Mouse (Mus musculus): ENCODE results near the gene Srebf2.

Srebf2 gene

DNA sequence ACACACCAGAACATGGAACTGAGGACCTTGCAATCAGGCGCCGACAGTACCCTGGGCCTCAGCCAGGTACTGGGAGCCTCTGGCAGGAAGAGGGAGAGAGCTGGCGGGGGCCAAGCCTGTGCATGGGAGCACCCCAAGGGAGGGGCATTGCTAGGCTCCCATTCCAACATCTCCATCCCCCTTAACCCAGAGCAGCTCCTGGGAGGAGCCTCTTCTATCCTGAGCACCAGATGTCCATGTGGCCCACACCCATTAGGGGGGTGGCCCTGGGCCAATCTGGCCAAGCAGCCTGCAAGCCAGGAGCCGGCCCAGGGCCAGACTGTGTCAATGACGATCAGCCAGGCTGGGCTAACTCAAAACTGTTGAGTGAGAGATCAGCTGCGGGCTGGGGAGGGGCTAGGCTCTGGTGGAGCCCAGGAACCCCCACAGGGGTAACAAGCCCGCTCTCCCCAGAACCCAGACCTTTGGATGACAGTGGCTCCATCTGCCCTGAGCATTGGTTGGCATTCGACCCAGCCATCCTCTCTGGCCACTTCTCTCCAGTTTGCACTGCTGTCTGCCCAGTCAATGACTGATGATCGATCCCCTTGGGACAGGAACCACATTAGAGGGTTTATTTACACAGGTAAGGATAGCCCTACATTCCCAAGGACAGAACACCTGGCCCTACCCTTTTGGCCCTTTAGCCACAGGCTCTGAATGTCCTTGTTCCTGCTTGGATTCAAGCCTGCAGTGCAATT, 59.6 kb downstream of the Srebf2 start:
- in situ Hi-C loops (cut with MboI, MseI): no loop called here

DNA sequence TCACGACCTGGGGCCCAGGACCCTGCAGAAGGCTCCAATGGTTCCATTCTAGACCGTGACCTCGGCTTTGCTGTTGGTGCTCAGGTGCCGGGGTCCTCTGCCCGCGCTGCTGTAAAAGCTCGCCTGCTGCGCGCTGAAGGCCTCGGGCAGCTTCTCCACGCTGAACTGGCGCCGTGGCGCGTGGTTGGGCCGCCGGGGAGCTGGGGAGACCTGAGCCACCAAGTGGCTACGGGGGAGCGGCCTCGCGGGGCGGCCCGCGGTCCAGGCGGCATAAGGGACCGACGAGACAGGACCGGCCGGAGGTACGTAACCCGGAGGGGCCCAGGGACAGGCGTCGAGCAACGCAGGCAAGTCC, 60.1 kb downstream of the Srebf2 start:
- in situ Hi-C loops (cut with MboI, MseI): no loop called here

DNA sequence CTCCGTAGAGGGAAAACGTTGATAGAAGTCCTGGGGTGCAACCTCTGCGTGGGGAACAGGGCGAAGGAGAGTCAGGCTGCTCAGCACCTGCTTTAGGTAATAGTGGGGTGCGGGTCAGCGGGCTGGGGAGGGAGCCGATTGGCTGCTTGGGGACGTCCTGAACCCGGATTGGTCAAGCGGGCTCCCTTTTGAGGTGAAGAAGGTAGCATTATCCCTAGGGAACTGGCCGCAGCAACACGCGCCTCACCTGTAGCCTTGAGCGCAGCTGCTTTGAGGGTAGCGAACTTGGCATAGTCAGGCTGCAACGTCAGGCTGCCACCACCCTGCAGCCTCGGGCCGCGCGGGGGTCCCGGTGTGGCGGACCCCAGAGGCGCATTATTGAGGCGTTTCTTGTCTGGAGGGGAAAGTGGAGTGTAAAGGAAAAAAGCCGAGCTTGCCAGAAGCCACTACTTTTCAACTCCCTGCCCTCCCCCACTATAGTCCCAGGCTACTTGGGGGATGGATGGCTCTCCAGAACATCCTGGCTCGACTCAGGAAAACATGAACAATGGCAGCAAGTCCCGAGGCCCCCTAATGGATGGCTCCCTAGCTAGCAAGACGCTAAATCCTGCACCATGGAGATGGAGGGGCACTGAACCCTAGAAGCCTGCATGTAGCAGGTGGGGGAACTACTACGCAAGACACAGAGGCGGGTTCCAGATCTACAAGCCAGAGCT, 60.7 kb downstream of the Srebf2 start:
- in situ Hi-C loops (cut with MboI, MseI): no loop called here

DNA sequence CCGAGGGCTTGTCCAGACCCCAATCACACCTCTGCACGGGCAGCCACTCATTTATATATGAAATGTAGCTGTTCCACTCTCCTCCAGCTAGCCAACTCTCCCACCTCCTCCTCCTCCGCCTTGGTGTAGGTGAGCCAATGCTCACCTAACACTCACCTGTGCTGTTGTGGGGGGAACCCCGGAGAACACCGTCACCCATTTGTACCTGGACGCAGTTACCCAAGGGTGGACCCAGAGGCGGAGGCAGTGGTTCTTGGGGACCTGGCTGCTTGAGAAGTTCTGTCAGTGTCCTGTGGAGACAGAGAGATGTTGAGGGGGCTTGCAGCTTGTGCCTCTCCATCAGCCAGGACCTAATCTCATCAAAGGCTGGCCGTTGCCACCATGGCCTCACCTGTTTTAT, 61.3 kb downstream of the Srebf2 start:
- in situ Hi-C loops (cut with MboI, MseI): no loop called here

DNA sequence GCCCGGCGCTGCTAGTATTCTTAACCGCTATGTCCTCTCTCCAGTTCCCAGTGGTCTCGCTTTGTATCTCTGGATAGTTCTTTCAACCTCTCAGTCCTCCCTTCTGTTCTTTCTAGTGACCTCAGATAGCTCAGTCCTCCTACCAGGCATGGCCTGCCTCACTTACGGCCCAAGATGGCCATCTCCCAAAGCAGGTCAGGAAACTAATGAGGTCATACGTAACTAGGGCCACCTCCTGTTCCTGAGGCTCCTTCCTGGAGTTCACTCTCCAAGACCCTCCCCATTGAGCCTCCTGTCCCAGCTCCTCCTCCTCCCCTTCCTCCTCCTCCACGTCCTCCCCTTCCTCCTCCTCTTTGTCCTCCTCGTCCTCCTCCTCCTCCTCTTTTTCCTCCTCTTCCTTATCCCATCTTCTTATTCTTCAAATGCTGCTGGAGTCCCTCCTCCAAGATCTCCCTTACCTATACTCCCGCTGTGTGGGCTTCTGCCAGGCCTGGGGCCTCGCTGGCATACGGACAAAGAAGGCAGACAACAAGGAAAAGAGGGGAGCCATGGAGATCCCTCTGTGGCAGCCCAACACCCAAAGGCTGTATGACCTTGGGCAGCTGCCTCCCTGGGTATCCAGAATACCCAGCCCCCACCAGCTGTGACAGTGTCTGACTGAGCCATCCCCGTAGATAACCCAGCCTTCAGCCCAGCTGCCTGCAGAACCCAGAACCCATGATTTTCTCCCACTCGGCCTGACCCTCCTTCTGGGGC, 62.5 kb downstream of the Srebf2 start:
- in situ Hi-C loops (cut with MboI, MseI): no loop called here

DNA sequence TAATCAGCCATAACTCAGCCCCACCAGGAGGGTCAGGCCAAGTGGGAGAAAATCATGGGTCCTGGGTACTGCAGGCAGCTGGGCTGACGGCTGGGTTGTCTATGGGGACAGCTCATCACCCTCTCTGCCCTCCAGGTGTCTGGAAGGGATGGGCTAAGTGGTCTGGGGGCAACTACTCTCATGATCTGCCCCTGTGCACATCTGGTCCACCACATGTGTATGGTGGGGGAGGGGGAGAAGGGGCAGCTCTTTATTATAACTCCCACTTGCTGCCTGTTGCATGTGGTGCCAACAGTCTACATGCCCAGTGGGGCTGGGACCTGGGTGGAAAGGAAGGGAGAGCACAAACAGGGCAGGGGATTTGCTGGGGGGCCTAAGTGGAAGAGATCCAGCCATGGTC, 63.8 kb downstream of the Srebf2 start:
- in situ Hi-C loops (cut with MboI, MseI): no loop called here

DNA sequence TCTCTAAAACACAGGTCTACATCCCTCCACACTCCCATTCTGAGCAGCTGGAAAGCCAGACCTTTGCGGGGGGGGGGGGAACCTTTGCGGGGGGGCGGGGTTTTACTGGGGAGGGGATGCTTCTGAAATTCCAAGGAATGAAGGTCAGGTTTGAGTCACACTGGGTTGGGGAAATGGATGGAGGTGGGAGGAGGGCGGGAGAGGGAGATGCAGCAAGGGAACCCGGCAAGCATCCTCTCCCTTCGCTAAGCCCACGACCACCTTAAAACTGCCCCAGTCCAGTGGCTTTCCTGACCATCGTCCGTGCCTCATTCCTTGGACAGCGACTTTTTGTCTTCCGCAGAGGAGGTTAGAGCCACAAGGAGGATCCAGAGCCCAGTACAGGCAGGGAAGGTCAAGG, 64.3 kb downstream of the Srebf2 start:
- in situ Hi-C loops (cut with MboI, MseI): no loop called here

DNA sequence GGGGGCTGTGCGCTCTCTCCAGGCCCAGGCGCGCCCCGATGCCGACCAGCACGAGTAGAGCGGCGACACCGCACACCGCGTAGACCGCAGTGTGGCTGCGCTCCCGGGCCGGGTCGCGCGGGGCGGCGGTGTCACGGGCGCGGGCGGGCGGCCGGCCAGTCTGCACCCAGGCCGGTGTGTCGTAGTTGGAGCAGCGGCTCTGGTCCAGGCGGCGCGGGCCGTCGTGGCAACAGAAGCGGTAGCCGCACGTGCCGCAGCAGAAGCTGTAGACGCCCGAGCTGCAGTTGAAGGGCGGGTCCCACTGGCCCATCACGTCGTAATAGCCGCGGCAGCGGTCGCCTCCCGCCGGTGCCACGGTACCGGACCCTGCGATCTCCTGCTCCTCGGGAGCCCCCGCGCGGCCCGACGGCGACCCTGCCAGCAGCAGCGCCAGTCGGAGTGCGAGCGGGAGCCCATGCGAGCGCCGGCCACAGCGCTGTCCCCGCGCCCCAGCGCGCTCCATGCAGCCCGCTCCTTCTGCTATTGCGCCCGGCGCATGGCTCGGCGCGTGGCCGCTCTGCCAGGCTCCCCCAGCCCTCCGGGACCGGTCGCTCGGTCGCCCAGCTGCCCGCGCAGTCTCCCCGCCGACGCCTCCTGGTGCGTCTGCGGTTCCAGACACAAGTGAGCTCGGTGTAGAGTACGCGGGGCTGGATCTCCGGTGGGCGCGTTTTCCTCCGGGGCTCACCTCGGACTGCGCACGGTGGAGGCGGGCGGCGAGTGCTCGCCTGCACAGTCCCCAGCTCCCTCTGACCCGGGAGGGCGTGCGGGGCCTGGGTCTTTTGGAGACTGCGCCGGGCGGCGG, 65.2 kb downstream of the Srebf2 start:
- in situ Hi-C loops (cut with MboI, MseI): no loop called here

DNA sequence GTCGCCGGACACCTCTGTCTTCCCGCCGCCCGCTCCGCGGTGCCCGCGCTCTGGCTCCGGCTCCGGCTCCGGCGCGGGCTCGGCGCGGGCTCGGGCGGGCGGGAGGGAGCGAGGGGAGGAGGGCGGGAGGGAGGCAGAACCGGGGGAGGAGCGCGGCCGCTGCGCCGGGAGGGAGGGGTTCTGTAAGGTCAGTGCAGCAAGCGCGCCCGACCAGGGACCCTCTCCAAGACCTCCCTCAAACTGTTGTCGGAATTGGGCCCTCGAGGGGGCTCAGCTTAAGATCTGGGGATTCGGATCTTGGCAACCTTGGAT, 65.7 kb downstream of the Srebf2 start, which contains the start of gene Shisa8:
Gene Shisa8, minus strand, starts transcription at position 64 of the 312 bp plus-strand sequence.
- in situ Hi-C loops (cut with MboI, MseI): no loop called here

DNA sequence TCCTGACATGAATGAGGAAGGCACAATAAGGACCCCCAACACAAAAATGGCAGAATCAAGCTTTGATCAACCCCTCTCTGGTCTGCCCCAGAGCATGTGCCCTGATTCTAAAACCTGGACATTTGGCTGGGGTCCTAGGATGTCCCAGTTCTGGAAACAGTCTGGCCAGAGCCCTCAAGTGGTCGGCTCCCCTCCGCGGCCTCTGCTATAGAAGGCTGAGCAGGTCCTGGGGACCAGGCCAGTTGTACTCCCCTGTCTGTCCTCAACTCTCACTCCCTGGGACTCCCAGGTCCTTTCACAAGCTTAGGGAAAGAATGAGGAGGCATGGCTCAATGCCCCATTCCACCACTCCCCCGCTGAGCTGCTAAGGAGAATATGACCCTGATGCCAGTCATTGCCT, 66.2 kb downstream of the Srebf2 start:
- in situ Hi-C loops (cut with MboI, MseI): no loop called here

DNA sequence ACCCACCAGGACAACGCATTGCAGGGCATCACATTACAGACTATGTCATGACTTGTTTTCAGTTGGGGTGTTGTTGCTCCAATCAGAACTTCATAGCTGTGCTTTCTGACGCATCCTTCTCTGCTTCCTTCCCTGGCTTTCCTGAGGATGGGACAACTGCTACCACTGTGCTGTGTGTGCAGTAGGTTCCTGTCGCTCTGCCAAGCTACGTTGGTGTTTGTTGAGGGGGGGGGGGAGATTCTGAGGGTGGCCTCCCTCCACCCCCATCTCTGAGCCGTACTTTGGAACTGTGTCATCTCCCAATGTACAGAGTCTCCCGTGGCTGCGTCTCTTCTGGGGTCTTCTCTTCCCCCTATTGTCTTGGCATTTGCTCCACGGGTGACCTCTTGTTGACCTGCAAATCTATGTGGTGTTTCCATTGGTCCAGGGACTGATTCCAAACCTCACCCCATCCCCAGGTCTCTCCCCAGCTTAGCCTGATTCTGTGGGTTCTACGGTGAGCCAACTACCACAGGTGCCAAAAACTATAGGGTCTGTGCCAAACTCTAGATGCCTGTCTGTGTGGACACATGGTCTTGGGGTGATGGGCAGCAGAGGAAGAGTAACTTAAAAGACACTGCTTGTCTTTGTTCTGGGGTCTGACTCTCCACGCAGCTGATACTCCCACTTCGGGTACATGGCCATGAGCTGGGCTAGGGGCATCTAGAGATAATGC, 68.5 kb downstream of the Srebf2 start:
- in situ Hi-C loops (cut with MboI, MseI): no loop called here

DNA sequence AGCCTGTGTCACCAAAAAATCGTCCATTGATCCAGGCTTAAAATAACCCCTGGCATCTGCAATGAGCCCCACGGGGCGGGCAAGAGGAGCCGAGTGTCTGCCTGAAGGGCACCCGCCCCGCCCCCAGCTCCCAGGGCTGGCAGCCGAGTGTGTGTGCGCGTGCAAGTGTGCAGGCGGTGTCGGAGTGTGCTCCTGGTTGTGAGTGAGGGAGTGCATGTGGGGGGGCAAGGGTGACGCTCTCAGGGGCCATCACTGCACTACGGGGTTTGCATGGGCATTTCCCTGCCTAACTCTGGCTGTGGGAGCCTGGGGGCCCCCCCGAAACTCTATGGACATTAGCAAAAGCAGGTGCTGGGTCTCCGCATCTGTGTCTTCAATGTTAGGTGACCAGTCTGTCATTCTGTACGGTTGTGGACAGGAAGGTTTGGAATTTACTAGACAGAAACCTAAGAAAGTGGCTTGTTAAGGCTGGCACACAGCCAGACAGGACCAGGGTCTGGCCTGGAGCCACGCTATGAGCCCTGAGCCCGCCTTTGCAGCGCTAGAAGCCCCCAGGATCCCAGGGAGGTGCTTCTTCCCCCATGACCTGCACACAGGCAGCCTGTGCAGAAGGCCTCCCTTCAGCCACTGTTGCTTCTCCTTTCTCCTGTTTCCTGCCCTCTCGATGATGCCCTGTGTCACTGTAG, 69.3 kb downstream of the Srebf2 start:
- in situ Hi-C loops (cut with MboI, MseI): no loop called here

DNA sequence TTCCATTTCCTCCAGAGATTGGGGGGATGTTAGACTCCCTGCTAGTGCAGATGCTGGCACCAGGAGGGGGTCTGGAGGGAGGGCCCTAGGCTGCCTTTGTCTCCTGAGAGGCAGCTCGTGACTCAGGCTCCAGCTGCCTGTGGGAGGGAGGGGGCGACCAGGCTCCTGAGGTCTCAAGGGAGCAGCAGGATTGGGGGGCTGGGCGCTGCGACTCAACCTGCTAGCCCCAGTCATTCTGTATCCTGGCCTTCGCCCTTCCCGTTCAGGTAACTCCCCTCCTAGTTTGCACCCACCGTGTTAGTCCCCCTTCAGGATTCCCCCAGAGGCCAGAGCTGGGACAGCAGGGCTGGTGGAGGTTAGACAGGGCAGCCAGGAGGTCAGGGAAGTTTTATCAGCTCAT, 70.1 kb downstream of the Srebf2 start:
- in situ Hi-C loops (cut with MboI, MseI): no loop called here

DNA sequence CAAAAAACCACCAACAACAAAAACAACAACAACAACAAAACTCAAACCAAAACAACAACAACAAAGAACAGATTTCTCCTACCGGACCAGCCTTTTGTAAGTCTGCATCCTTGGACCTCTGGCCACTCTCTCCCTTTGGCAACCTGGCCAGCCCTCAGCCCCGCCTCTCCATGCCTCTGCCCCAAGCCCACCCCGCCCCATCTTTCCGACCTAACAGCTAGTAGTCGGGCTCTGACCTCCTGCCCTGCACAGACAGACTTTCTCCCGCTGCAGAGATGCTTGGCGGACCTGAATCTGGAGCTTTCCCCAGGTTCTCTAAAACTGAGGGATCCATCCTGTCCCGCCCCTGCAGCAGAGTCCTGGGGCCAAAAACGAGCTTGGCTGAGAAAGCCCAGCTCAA, 71.0 kb downstream of the Srebf2 start:
- in situ Hi-C loops (cut with MboI, MseI): no loop called here

DNA sequence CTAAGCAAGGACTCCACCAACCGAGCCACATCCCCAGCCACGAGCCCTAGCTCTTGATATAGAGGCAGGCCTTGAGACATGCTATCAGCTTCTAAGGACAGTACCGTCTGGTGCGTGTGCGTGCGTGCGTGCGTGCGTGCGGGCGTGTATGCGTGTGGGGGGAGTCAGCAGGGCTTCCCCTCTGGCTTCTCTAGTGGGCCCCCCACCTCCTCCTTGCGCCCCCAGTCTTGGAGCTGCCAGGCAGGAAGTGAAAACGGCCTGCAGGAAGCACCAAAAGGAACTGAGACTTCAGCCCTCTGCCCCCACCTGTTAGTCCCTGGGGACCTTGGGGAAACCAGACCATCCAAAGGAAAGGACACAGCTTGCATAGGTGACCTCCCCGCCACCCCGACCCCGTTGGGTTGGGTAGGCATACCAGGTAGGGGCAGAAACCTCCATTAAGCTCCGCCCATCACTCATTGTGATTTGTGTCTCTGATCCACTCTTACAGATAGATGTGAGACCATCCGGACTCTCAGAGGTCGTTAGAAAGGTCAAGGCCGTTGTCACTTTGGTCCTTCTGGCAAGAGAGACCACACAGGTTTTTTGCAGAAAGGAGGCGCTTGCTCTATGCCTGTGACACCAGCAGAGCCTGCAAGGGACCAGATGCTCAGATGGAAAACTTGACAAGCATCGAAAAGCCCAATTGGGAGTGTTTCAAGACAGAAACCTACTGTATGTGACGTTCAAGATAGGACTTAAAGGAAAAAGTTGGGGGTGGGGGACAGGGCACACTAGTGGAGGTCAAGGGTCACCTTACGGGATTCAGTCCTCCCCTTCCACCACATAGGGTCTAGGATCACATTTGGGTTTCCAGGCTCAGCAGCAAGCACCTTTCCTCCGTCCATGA, 72.0 kb downstream of the Srebf2 start:
- in situ Hi-C loops (cut with MboI, MseI): no loop called here

DNA sequence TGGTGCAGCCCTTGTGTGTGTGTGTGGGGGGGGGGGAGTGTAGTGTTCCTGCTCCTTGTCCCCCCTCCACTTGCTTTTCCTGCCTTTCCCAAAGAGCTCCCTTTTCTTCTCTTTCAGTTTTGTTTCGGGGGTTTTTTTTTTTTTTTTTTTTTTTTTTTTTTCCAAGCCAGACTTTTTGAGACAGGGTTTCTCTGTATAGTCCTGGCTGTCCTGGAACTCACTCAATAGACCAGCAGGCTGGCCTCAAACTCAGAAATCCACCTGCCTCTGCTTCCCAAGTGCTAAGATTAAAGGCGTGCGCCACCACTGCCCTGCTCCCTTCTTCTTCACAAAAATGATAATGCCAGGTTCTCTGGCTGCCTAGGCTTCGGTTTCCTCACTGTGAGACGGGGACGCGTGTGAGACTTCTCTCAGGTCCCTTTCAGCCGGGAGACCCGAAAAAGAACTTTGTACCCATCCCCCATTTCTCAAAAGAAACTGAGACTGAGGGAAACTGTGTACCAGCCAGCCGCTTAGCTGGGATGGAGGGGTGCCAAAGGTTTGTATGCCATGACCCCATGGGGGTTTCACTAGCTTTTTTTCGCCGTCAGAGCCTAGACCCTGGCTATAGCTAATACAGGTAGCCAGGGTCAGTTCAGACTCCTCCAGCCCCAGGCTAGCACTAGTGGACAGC, 73.2 kb downstream of the Srebf2 start:
- in situ Hi-C loops (cut with MboI, MseI): no loop called here

DNA sequence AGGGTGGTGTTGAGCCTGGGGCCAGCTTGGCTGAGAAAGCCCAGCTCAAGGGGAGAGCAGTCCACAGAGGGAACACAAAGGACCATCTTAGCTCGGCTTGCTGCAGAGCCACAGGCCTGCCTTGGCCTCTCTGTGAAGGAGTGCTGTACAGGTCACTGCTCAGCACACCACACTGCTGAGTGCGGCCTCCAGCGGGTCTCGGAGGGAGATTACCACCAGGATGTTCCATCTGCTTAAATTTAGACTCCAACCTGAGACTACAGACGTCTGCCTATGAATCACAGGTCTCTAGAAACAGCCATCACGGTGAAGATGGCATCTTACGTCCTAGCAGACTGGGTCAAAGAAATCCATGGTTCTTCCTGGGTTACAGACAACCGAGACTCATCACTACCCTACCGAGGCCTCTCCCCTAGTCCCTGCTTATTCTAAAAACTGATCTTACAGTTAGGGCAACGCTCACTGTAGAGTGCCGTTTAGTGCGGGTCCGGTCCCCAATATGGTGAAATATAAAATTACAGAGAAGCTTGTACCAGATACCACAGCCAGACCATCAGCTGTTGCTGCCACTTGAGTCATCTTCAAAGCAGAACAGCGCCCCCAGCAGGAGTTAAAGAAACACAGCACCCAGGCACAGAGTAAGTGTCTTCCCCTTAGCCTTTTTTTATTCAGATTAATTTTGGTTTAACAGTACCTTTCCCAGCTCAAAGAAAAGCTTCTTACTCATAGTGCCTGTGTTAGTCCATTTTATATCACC, 74.3 kb downstream of the Srebf2 start:
- in situ Hi-C loops (cut with MboI, MseI): no loop called here

DNA sequence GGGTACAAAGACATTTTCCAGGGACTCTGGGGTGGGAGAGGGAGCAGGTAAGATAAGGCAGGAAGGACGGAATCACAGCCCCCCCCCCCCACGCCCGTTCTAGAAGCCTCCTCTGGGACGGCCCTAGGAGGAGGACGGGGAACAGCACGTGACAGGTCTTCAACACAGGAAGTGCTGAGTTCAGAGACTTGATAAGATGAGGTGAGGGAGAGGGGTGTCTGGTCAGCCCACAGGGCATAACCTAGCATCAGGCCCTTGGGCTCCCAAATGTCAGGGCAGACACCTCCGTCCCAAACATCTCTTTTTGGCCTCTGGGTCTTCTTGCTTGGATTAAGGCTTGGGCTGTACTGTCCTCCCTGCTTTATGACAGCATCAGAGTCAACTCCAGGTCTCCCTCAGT, 76.3 kb downstream of the Srebf2 start:
- in situ Hi-C loops (cut with MboI, MseI): no loop called here

Data from T-helper 1 cell (primary cell).